Comparison of ENCODE assay signal across 26 mouse cellular contexts in the genomic region with DNA sequence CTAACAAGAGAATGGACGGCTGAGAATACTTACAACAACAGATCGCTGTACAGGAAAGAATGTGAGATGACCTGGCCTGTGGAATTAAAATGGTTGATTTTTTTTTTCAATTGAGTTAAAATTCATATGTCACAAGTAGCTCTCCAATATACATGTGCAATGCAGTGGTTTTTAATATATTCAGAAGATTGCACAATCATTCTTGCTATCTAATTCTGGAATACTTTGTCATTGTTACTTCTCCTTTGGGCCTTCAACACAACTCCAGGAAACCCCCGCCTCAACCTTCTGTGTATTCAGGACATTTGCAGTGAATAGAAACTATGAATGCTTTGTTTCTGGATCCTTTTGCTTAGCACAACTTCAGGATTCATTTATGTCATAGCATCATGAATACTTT.
A peak's percentile ranks its signal among the peaks of the same experiment; 100 is the strongest.
DNase-seq lines count a peak whose midpoint lies in the region; ATAC-seq and TF ChIP-seq lines count a peak whose summit lies in the region.
"Had no signal": no experiment of that assay in that cellular context is flagged by ENCODE, and none has a peak within 500 bp of the region (broad histone marks: within the 10 kb centered on the region; RNA-seq: fewer than 3 reads in every experiment).

No protein-coding gene starts in this region.

- WGBS in hindbrain, embryonic 14.5 days: 50% methylated on average over 3 of the region's 3 CpGs
- 53% methylated on average over 3 of the region's 3 CpGs for WGBS in hindbrain, postnatal 0 days
- WGBS in embryonic facial prominence, embryonic 10.5 days: 69% methylated on average over 3 of the region's 3 CpGs
- WGBS in midbrain, embryonic 13.5 days: 55% methylated on average over 3 of the region's 3 CpGs

- no peak for TF ChIP-seq CTCF in hindbrain, postnatal 0 days (IDR thresholded peaks at IDR 0.05; ENCODE audit: low read depth)
- TF ChIP-seq CTCF in layer of hippocampus, adult 2 months (conservative IDR thresholded peaks at IDR 0.05): no peak

- peak; percentile 29 for DNase-seq in hindbrain, embryonic 14.5 days (ENCODE audit: low spot score)
- DNase-seq in hindbrain, postnatal 0 days (ENCODE audit: low spot score): no peak
- DNase-seq in 416B (ENCODE audit: low read depth): peak; percentile 50
- no peak for DNase-seq in embryonic facial prominence, embryonic 10.5 days (ENCODE audit: low spot score)
- no peak for DNase-seq in layer of hippocampus, adult 2 months (ENCODE audit: low spot score in 2 of 2)
- no peak for DNase-seq in gastrocnemius, postnatal 10 days
- no peak for DNase-seq in adrenal gland, adult 8-10 months
- DNase-seq: adrenal gland, postnatal 14 days; B cell, adult 2 months; cerebellum, adult 11 months; cerebellum, postnatal 14 days; heart, adult 11 months; heart, postnatal 14 days; kidney, adult 8-10 months; kidney, postnatal 25 days; liver, postnatal 0 days; lung, postnatal 14 days; right cerebral cortex, adult 18-20 months; thymus, postnatal 14 days had no signal

- H3K36me3 ChIP-seq in hindbrain, embryonic 14.5 days (replicated peaks; ENCODE audit: control insufficient read depth, insufficient read depth): no peaks in the 10 kb centered on the region
- H3K36me3 ChIP-seq in hindbrain, postnatal 0 days (ENCODE audit: insufficient read depth, low read length): no peaks in the 10 kb centered on the region
- H3K36me3 ChIP-seq in embryonic facial prominence, embryonic 10.5 days (replicated peaks): no peaks in the 10 kb centered on the region
- H3K36me3 ChIP-seq in midbrain, embryonic 13.5 days: no peaks in the 10 kb centered on the region
- H3K36me3 ChIP-seq: forebrain, embryonic 10.5 days; heart, embryonic 12.5 days; limb, embryonic 10.5 days had no signal

- H3K9ac ChIP-seq in hindbrain, embryonic 14.5 days: no peak overlapping the region
- no peak overlapping the region for H3K9ac ChIP-seq in hindbrain, postnatal 0 days (replicated peaks; ENCODE audit: low read length)
- H3K9ac ChIP-seq in midbrain, embryonic 13.5 days (replicated peaks): no peak overlapping the region
- H3K9ac ChIP-seq: heart, embryonic 12.5 days; liver, postnatal 0 days had no signal

- ATAC-seq in hindbrain, embryonic 14.5 days (ENCODE audit: low FRiP score): no peak
- no peak for ATAC-seq in hindbrain, postnatal 0 days
- ATAC-seq in midbrain, embryonic 13.5 days: no peak
- ATAC-seq: inflammation-experienced regulatory T-cells, adult 6 months; liver, postnatal 0 days; Patski had no signal

- 0 out of 2 replicates have a peak overlapping the region, but pooled peaks have one; percentile 48 for H3K27ac ChIP-seq in hindbrain, embryonic 14.5 days
- H3K27ac ChIP-seq in hindbrain, postnatal 0 days: no peak overlapping the region
- 0 out of 2 replicates have a peak overlapping the region, but pooled peaks have one; percentile 24 for H3K27ac ChIP-seq in embryonic facial prominence, embryonic 10.5 days (replicated peaks)
- H3K27ac ChIP-seq in midbrain, embryonic 13.5 days: peak overlapping the region; percentile 74
- no peak overlapping the region for H3K27ac ChIP-seq in layer of hippocampus, adult 2 months
- H3K27ac ChIP-seq: left cerebral cortex, adult 2 months; limb, embryonic 10.5 days had no signal

- no peak overlapping the region for H3K4me3 ChIP-seq in hindbrain, embryonic 14.5 days (replicated peaks; ENCODE audit: low read length)
- H3K4me3 ChIP-seq in hindbrain, postnatal 0 days (ENCODE audit: low read length): no peak overlapping the region
- H3K4me3 ChIP-seq in embryonic facial prominence, embryonic 10.5 days: no peak overlapping the region
- H3K4me3 ChIP-seq in midbrain, embryonic 13.5 days (replicated peaks): no peak overlapping the region
- H3K4me3 ChIP-seq in layer of hippocampus, adult 2 months: no peak overlapping the region
- H3K4me3 ChIP-seq: forebrain, embryonic 10.5 days; heart, embryonic 12.5 days; left cerebral cortex, adult 2 months; limb, embryonic 10.5 days had no signal

- H3K27me3 ChIP-seq in hindbrain, embryonic 14.5 days (ENCODE audit: control insufficient read depth, insufficient read depth, low read length): no peaks in the 10 kb centered on the region
- H3K27me3 ChIP-seq in hindbrain, postnatal 0 days (ENCODE audit: insufficient read depth, low read length): no peaks in the 10 kb centered on the region
- peaks cover 8% of the 10 kb centered on the region; the same call in 1 of the 2 replicates for H3K27me3 ChIP-seq in embryonic facial prominence, embryonic 10.5 days (replicated peaks; ENCODE audit: low read depth, poor library complexity, severe bottlenecking)
- H3K27me3 ChIP-seq in midbrain, embryonic 13.5 days: no peaks in the 10 kb centered on the region
- H3K27me3 ChIP-seq: Patski had no signal

- H3K4me1 ChIP-seq in hindbrain, embryonic 14.5 days (replicated peaks; ENCODE audit: control insufficient read depth, insufficient read depth, low read length): no peaks in the 10 kb centered on the region
- H3K4me1 ChIP-seq in hindbrain, postnatal 0 days (ENCODE audit: insufficient read depth, low read length): no peaks in the 10 kb centered on the region
- H3K4me1 ChIP-seq in embryonic facial prominence, embryonic 10.5 days: no peaks in the 10 kb centered on the region
- peaks cover 12% of the 10 kb centered on the region for H3K4me1 ChIP-seq in midbrain, embryonic 13.5 days (replicated peaks)
- H3K4me1 ChIP-seq: heart, embryonic 12.5 days had no signal

- 0 out of 2 replicates have a peak, but pooled peaks cover 6% of the 10 kb centered on the region for H3K9me3 ChIP-seq in hindbrain, embryonic 14.5 days (ENCODE audit: control insufficient read depth, low read length)
- 0 out of 2 replicates have a peak, but pooled peaks cover 3% of the 10 kb centered on the region for H3K9me3 ChIP-seq in hindbrain, postnatal 0 days (ENCODE audit: low read length)
- H3K9me3 ChIP-seq in embryonic facial prominence, embryonic 10.5 days: peaks cover 5% of the 10 kb centered on the region; the same call in 1 of the 2 replicates
- peaks cover 9% of the 10 kb centered on the region; the same call in 1 of the 2 replicates for H3K9me3 ChIP-seq in midbrain, embryonic 13.5 days
- H3K9me3 ChIP-seq: limb, embryonic 10.5 days had no signal

- no peak overlapping the region for H3K4me2 ChIP-seq in hindbrain, embryonic 14.5 days (replicated peaks)
- H3K4me2 ChIP-seq in hindbrain, postnatal 0 days (ENCODE audit: low read depth, low read length): no peak overlapping the region
- no peak overlapping the region for H3K4me2 ChIP-seq in midbrain, embryonic 13.5 days (replicated peaks)
- H3K4me2 ChIP-seq: heart, embryonic 12.5 days had no signal

Comparison
In these comparisons a context has a peak if more than half of its experiments do, and no peak if none do; other contexts are left out.
1. DNase-seq: peak in hindbrain, embryonic 14.5 days (single experiment) and 416B (single experiment); none in hindbrain, postnatal 0 days (single experiment), embryonic facial prominence, embryonic 10.5 days (single experiment), layer of hippocampus, adult 2 months (0 of 2), gastrocnemius, postnatal 10 days (single experiment) and adrenal gland, adult 8-10 months (single experiment).
2. H3K27ac ChIP-seq: peak in hindbrain, embryonic 14.5 days (single experiment), embryonic facial prominence, embryonic 10.5 days (single experiment) and midbrain, embryonic 13.5 days (single experiment); none in hindbrain, postnatal 0 days (single experiment) and layer of hippocampus, adult 2 months (single experiment).